Mouse (Mus musculus) embryonic fibroblast, embryonic 13.5 days (primary cell): ENCODE measurements around the gene BC051142. TPM values are rescaled to one million over a fixed set of nuclear protein-coding genes. Genes with fewer than 3 reads are reported as not detected.
"Not testable (repeated sequence)": the region's sequence is repeated elsewhere in the genome, so short reads cannot be mapped to it uniquely, and the experiment has no call there.

Experiments used
- H3K27ac ChIP-seq: 2 replicates; pipeline ENCODE4 v1.5.1; 2012; ENCODE audit warnings: low read length, control low read depth, inconsistent platforms; ENCODE audit not compliant: insufficient read depth
- H3K4me1 ChIP-seq: 2 replicates; pipeline ENCODE4 v1.6.1; 2011; ENCODE audit warnings: low read length; ENCODE audit not compliant: control insufficient read depth, insufficient read depth
- H3K4me3 ChIP-seq: 2 replicates; pipeline ENCODE4 v1.5.1; 2011; ENCODE audit warnings: mild to moderate bottlenecking, control low read depth, low read length; ENCODE audit not compliant: insufficient read depth
- CTCF ChIP-seq: IDR thresholded peaks from 2 replicates; pipeline ENCODE4 v1.5.1; 2011; ENCODE audit warnings: mild to moderate bottlenecking, control low read depth, low read length, moderate library complexity, borderline replicate concordance; ENCODE audit not compliant: insufficient read depth
- POLR2A ChIP-seq: IDR thresholded peaks from 2 replicates; pipeline ENCODE4 v1.6.1; 2011; ENCODE audit warnings: low read depth, mild to moderate bottlenecking, control low read depth, low read length, moderate library complexity
- polyA plus RNA-seq: library from polyadenylated mRNA; stranded (reverse); fragments of >200 nt; gene quantifications from 2 replicates; pipeline ENCODE4 v1.2.4, GENCODE M21; 2011; ENCODE audit warnings: low read depth; ENCODE audit not compliant: missing spikeins, insufficient read length

BC051142 gene
- polyA plus RNA-seq, 1 experiment: not detected

GRCm38 (mm10) chr17:34439795-34440194 lies 41.2 kb downstream of the BC051142 start:
- Histone ChIP-seq H3K4me1 (peaks cover 14% of the 10 kb centered on the region), H3K4me3 (no peak overlapping the region), H3K27ac (no peak overlapping the region)
- no peak for TF ChIP-seq CTCF
- TF ChIP-seq POLR2A: no peak

- Histone ChIP-seq H3K4me3 (no peak overlapping the region), H3K4me1 (peaks cover 14% of the 10 kb centered on the region), H3K27ac (no peak overlapping the region)
- TF ChIP-seq CTCF (no peak), POLR2A (no peak)
These were observed 43.4 kb downstream of the BC051142 start for GRCm38 (mm10) chr17:34441990-34442389.

GRCm38 (mm10) chr17:34448473-34449041 lies 49.9 kb downstream of the BC051142 start:
- TF ChIP-seq CTCF (no peak), POLR2A (no peak)
- H3K27ac ChIP-seq: no peak overlapping the region
- H3K4me3 ChIP-seq: no peak overlapping the region
- H3K4me1 ChIP-seq: no peaks in the 10 kb centered on the region

GRCm38 (mm10) chr17:34457668-34458067 lies 59.0 kb downstream of the BC051142 start:
- Histone ChIP-seq H3K27ac (no peak overlapping the region), H3K4me1 (no peaks in the 10 kb centered on the region), H3K4me3 (no peak overlapping the region)
- TF ChIP-seq POLR2A (no peak), CTCF (no peak)

GRCm38 (mm10) chr17:34459255-34459654 lies 60.6 kb downstream of the BC051142 start:
- no peak overlapping the region for H3K4me3 ChIP-seq
- H3K27ac ChIP-seq: no peak overlapping the region
- TF ChIP-seq POLR2A: no peak
- no peak for TF ChIP-seq CTCF
- H3K4me1 ChIP-seq: no peaks in the 10 kb centered on the region

GRCm38 (mm10) chr17:34465906-34466305 lies 67.3 kb downstream of the BC051142 start:
- not testable (repeated sequence) for H3K4me1 ChIP-seq, H3K27ac ChIP-seq, H3K4me3 ChIP-seq

- TF ChIP-seq CTCF (no peak), POLR2A (no peak)
- no peak overlapping the region for H3K27ac ChIP-seq
- no peaks in the 10 kb centered on the region for H3K4me1 ChIP-seq
- no peak overlapping the region for H3K4me3 ChIP-seq
These were observed 71.9 kb downstream of the BC051142 start for GRCm38 (mm10) chr17:34470491-34470890.

- Histone ChIP-seq H3K4me1 (no peaks in the 10 kb centered on the region), H3K27ac (no peak overlapping the region), H3K4me3 (no peak overlapping the region)
- TF ChIP-seq CTCF (no peak), POLR2A (no peak)
These were observed 76.4 kb downstream of the BC051142 start for GRCm38 (mm10) chr17:34475060-34475459.

GRCm38 (mm10) chr17:34476427-34476826 lies 77.8 kb downstream of the BC051142 start:
- TF ChIP-seq POLR2A (no peak), CTCF (no peak)
- H3K27ac ChIP-seq: no peak overlapping the region
- no peaks in the 10 kb centered on the region for H3K4me1 ChIP-seq
- H3K4me3 ChIP-seq: no peak overlapping the region

- not testable (repeated sequence) for H3K27ac ChIP-seq, H3K4me1 ChIP-seq, H3K4me3 ChIP-seq
These were observed 78.8 kb downstream of the BC051142 start, which contains the start of gene Btnl4 for GRCm38 (mm10) chr17:34477238-34478013. Gene Btnl4 (minus strand): TSS chr17:34477318.
